Mouse (Mus musculus) lung, adult 2 months (tissue): Measurements from ENCODE around the gene Opcml.

Experiments
- CTCF ChIP-seq: fragments of 200-500 bp; IDR thresholded peaks from 2 replicates; pipeline ENCODE4 v1.5.1; 2011; ENCODE audit warnings: mild to moderate bottlenecking, low read length, control low read depth; ENCODE audit not compliant: insufficient read depth
- POLR2A ChIP-seq: fragments of 200-500 bp; IDR thresholded peaks from 2 replicates; pipeline ENCODE4 v1.6.1; 2011; ENCODE audit warnings: low read depth, mild to moderate bottlenecking, control low read depth, low read length, borderline replicate concordance; ENCODE audit errors: extremely low read depth

GRCm38 (mm10) chr9:28587857-28588388 is 797.3 kb downstream of the Opcml start:
- TF ChIP-seq CTCF (no peak), POLR2A (no peak)
